Mouse (Mus musculus) telencephalon, adult 2 months (tissue): ENCODE measurements around the gene Gatd1.

ENCODE experiments used
- DNase-seq: peaks from one replicate; pipeline ENCODE4 v3.0.0-alpha.2; 2011; ENCODE audit warnings: low read depth, low spot score

Gene Gatd1

GRCm38 (mm10) chr7:141390326-141391259, 23.3 kb downstream of the Gatd1 start:
- no peak for DNase-seq

DNA sequence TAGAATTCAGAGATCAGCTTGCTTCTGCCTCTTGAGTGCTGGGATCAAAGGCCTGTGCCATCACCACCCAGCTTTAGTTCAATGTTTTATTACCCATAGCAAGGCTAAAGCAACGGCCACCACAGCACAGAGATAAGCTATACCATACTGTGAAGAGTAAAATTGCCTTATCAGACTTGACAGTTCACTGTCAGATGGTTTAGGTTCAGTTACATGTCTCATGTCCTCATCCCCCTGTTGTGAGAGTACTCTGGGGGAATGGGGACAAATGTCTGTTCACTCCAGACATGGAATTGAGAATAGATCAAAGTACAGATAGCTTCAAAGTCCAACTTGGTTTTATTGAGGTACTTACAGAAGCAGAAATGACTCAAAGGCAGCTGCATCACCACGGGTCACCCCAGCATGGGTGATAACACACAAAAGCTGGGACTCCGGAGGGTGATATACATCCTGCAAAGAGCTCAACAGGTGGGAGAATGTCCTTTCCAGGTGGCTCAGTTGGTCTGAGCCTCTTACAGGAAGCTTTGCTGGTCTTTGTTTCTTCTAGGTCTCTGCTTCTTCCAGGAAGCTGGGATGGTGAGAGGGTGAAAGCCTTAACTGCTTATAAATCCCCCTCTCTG, 25.3 kb downstream of the Gatd1 start:
- DNase-seq: no peak

DNA sequence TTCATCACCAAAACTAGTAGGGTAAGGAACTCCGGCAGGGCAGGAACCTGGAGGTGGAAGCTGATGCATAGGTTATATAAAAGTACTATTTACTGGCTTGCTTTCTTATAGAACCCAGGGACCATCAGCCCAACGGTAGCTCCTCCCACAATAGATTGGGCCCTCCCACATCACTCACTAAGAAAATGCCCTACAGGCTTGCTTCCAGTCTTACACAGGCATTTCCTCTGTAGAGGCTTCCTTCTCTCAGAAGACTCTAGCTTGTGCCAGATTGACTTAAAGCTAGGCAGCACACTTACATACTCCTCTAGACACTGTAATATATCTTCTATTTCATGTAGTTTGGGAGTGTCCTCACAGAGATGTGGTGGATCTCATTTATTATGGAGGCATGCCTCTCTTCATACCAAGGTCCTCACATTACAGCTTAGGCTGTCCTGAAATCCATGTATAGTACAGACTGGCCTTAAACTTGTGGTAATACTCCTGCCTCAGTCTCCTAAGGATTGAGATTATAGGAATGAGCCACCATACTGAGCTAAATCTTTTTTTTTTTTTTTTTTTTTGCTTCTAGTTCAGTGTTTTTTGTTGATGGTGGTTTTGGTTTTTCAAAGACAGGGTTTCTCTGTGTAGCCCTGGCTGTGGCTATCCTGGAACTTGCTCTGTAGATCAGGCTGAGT, 26.0 kb downstream of the Gatd1 start:
- DNase-seq: no peak

DNA sequence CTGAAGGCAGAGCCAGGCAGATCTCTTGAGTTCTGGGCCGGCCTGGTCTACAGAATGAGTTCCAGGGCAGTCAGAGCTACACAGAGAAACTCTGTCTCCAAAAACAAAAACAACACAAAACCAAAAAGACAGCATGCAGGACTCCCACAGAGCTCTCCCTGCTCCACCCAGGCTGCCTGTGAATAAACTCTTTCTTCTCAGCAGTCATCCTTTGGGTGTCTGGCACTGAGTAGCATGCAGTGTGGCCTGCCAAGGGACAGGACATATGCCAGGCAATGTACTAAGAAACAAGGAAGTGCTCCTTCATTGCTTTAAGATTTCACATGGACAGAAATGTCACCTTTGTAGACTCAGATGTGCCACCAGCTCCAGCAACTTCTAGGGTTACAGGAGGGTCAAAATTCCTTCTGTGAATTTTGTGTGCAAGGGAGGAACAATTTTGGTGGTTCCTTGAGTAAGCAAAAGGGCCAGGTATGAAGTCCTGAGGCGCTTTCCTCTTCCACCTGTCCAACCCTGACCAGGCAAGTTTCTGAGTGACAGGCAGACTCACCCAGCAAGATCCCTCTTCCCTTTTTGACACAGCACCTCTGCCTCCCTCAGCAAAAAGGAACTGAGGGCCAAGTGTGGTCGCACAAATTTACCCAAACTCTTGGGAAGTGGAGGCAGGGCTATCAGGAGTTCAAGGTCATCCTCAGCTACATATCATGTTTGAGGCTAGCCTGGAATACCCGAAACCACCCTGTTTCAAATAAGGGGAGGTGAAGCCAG, 32.7 kb downstream of the Gatd1 start:
- no peak for DNase-seq

DNA sequence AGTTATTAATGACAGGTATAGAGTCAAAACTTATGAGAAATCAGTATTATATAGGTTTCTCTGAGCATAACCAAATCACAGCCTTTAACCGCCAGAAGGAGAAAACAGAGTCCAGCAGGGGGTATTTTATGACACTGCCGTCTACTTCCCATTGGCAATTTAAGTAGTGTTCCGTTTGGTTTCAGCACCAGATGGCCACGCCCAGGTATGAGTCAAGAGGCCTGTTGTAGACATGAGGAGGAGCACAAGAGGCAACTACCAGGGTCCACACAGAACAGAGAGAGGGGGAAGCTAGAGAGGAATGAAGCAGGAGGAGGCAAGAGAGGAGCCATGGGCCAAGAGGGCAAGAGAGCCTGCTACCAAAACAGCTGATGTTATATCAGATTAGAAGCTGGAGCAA, 34.4 kb downstream of the Gatd1 start:
- no peak for DNase-seq

- no peak for DNase-seq
Observed at GRCm38 (mm10) chr7:141374399-141374798, 39.5 kb downstream of the Gatd1 start.

GRCm38 (mm10) chr7:141373611-141374010, 40.3 kb downstream of the Gatd1 start:
- DNase-seq: no peak

DNA sequence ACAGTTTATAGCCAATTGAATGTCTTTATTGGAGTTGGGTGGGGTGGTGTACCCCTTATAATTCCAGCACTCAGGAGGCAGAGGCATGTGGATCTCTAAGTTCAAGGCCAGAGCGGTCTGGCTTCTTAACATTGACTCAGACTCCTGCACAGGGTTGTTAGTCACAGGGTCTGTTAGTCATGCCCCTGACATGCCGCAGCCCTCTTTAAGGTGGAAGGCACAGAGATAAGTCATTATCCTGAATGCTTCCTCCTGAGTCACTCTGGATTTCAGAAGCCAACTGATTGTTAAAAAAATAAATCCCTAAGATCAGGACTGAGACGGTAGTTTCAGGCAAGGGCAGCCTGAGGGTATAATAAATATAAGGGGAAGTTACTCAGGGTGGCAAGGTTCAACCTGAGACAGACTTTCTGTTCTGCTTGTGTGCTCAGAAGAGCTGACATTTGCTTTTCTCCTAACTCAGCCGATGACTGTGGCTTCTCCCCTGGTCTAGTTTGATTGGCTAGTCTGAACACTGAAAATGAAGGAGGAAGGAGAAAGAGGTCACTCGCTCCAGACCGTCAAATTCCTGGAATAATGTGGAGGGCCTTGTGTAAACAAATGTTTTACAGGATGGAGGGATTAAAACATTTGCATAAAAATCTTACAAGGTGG, 41.9 kb downstream of the Gatd1 start:
- DNase-seq: no peak

GRCm38 (mm10) chr7:141369918-141370317, 44.0 kb downstream of the Gatd1 start:
- no peak for DNase-seq

- no peak for DNase-seq
Observed at GRCm38 (mm10) chr7:141367358-141367757, 46.6 kb downstream of the Gatd1 start.

DNA sequence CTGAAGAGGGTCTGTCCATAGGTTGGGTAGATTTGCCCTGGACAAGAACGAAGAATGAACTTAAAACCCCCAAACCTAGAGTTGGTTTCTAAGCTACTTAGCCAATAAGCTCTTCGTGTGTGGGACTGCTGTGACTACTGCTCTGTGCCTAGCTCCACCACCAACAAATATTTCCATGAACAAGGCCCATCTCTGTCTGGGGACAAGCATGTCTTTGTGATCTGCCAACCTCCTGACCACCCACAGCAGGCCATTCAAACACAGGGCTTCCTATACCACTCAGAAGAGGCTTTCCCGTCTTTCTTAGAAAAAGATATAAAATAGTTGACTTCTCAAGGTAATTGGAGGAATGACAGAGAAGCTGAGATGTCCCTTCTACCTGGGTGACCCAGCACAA, 48.9 kb downstream of the Gatd1 start:
- DNase-seq: peak; percentile 69

DNA sequence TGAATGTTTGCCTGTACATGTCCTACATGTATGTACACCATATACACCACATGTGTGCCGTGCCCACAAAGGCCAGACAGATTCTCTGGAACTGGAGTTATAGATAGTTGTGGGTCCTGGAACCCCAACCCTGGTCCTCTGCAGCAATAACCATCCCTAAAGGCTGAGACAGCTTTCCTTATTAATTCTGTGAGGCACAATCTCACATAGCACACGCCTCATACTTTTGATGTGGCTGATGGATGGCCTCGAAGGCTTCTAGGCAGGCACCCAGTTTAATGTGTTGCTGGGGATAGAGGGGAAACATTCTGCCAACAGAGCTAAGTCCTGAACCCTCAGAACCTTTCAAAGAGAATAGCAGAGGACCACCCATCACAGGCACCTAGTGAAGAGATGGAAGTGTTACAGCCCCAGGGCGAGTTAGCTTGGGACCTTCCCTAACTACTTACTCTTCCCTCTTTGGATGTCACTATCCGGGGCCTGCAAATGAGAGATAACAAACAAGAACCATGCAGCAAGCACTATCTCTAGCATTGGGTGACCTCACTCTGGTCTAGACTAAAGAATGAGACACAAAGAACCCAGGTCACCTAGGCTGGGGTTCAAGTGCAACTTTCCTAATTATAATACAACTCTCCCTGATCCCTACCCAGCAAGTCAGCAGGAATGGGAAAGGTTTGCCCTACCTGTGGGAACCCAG, 49.4 kb downstream of the Gatd1 start:
- no peak for DNase-seq

DNA sequence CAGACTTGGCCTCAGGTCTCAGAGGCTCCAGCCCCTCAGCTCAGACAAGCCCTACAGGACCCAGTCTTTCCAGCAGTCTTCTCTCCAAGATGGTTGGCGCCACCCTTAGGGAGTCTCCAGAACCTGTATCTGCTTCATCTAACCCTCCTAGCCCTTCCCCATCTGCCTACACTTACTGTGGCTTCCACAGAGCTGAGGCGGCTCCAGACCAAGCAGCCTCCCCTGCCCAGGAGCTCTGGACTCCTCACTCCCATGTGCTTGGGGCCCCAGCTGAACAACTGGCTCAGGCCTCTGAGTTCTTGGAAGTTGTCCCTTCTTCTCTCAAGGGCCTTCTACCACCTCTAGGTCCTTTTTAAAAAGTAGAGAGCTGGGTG, 50.2 kb downstream of the Gatd1 start:
- DNase-seq: no peak

GRCm38 (mm10) chr7:141363106-141363751, 50.7 kb downstream of the Gatd1 start:
- DNase-seq: peak; percentile 50

GRCm38 (mm10) chr7:141361510-141361909, 52.4 kb downstream of the Gatd1 start:
- no peak for DNase-seq
